Mouse (Mus musculus) 416B (cell line): ENCODE results near the gene Gsta2.
A peak's percentile ranks its signal among the peaks of the same experiment; 100 is the strongest.
"Not testable (repeated sequence)": the region's sequence is repeated elsewhere in the genome, so short reads cannot be mapped to it uniquely, and the experiment has no call there.

Experiments used
- DNase-seq: peaks from one replicate; pipeline ENCODE4 v3.0.0; 2011; ENCODE audit warnings: low read depth

Gsta2 gene

GRCm38 (mm10) chr9:78299143-78299542 lies 56.4 kb downstream of the Gsta2 start:
- DNase-seq: not testable (repeated sequence)

- no peak for DNase-seq
Measured at GRCm38 (mm10) chr9:78298232-78298631, 57.4 kb downstream of the Gsta2 start.

DNA sequence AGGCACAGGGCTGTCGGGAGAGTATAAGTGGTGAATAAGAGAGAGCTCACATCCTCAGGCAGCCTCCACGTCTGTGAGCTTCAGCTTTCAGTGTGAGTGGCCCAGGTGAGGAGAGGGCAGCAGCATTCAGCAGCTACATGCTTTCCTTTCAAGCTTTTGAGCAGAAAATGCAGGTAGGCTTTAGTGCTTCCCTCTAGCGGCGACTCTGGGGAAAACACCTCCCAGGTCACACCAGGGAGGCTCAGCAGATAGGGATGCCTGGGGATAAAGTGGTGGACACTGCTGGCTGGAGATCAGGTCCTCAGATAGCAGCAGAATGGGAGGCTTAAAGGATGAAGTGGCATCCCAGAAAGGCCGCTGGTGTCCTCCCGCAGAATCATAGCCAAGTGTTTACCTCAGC lies 59.5 kb downstream of the Gsta2 start:
- peak; percentile 46 for DNase-seq

- not testable (repeated sequence) for DNase-seq
Measured at GRCm38 (mm10) chr9:78294781-78295180, 60.8 kb downstream of the Gsta2 start.

- not testable (repeated sequence) for DNase-seq
Measured at GRCm38 (mm10) chr9:78293683-78294082, 61.9 kb downstream of the Gsta2 start.

GRCm38 (mm10) chr9:78292462-78292861 lies 63.1 kb downstream of the Gsta2 start:
- DNase-seq: not testable (repeated sequence)

DNA sequence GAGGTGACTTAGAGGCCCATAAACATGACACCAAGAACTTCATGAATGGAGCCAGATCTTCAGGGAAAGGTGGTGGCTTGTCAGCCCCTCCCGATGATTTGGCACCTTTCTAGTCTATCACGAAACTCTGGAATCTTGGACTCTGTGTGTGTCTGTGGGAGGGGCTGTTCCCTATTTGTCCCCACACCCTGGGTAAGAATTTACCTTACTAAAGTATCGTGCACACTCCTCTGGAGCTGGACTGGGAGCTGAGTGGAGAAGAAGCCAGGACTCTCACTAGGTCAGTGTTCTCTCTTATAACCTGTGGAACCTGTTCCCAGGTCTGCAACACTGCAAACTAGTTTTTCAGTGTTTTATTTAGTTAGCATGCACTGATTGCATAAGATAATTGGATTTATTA lies 65.9 kb downstream of the Gsta2 start, which contains the start of gene Gm10639:
TSS of gene Gm10639 (plus strand) at position 201 of the 400 bp plus-strand sequence.
- DNase-seq: not testable (repeated sequence)

DNA sequence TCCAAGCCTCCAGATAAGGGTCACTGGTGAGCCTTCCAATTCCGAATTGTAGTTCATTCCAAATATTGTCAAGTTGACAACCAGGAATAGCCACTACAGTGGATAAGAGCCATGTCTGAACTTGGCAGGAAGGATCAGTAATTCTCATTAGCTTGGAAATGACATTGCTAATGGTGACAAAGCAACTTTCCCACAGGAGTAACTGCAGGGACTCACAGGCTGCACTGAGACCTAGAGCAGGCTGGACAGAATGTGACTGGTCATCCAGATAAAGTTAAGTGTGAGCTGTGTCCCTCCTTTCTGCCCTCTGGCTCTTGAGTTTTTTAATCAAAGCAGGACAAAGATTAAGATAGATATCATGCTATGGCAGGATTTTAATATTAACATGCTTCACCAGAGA lies 66.5 kb downstream of the Gsta2 start:
- not testable (repeated sequence) for DNase-seq

DNA sequence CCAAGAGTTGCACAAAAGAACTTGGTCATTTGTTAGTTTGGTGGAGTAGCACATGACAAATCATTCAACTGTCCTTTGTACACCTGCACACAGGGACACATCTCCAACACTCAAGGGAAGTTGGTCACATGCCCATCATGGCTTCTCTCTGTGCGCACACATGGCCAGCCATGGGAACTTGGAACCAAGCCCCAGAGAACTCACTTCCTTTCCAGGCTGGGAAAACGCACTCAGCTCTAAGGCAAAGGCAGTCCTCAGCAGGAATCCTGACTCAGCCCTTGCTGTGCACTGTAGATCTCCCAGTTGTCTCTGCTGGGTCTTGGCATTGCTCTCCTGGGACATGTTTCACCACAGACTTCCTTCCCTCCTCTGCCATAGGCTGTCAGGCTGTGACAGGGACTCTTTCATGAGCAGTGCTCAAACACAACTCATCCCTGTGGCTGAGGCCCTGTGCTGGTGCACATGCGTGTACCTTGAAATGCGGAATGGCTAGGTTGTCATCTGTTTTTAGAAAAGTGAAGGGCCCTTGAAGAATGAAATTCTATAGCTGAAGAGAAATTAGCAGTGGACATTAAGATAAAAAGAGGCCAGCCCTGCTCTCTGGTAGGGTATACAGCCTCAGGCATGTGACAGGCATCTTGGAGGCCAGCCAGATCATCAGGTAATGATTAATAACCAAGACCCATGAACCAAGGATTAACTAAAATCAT lies 73.4 kb downstream of the Gsta2 start:
- not testable (repeated sequence) for DNase-seq
